Mouse (Mus musculus) MEL (cell line): ENCODE measurements around the gene Rab30. TPM values are rescaled to one million over a fixed set of nuclear protein-coding genes. Genes with fewer than 3 reads are reported as not detected.

Experiments
- DNase-seq: peaks from one replicate; pipeline ENCODE4 v3.0.0; 2011; ENCODE audit warnings: low read depth, low spot score
- H3K27ac ChIP-seq: 2 replicates; pipeline ENCODE4 v1.5.1; 2012; ENCODE audit warnings: low read depth, mild to moderate bottlenecking, control low read depth, low read length, moderate library complexity; ENCODE audit not compliant: control insufficient read depth
- H3K27me3 ChIP-seq, 2 experiments: fragments of 150-350 bp in 1 of 2; sonication (generic) in 1 of 2; 2 replicates each; pipeline ENCODE4 v1.6.1; 2012; ENCODE audit warnings: low read length in 2 of 2, mild to moderate bottlenecking in 2 of 2, improper control_type of control experiment in 1 of 2, moderate library complexity in 1 of 2; ENCODE audit not compliant: insufficient read depth in 2 of 2, control insufficient read depth in 1 of 2
- H3K36me3 ChIP-seq, 2 experiments: 2 replicates each; pipeline ENCODE4 v1.6.1; 2012 to 2014; ENCODE audit warnings: low read length in 2 of 2, improper control_type of control experiment in 1 of 2, inconsistent platforms in 1 of 2, mild to moderate bottlenecking in 1 of 2; ENCODE audit not compliant: insufficient read depth in 2 of 2, control insufficient read depth in 1 of 2
- H3K4me1 ChIP-seq, 2 experiments: fragments of 150-350 bp in 1 of 2; sonication (generic) in 1 of 2; 2 replicates each; pipeline ENCODE4 v1.6.1; 2012; ENCODE audit warnings: low read length in 2 of 2, improper control_type of control experiment in 1 of 2, mild to moderate bottlenecking in 1 of 2; ENCODE audit not compliant: insufficient read depth in 2 of 2, control insufficient read depth in 1 of 2
- H3K4me3 ChIP-seq, 2 experiments: fragments of 150-350 bp in 1 of 2; sonication (generic) in 1 of 2; 2 replicates each; pipeline ENCODE4 v1.5.1; 2012; ENCODE audit warnings: low read depth in 2 of 2, low read length in 2 of 2, mild to moderate bottlenecking in 2 of 2, moderate library complexity in 2 of 2, control low read depth in 1 of 2, improper control_type of control experiment in 1 of 2; ENCODE audit not compliant: control insufficient read depth in 1 of 2, insufficient read depth in 1 of 2
- H3K79me2 ChIP-seq: 2 replicates; pipeline ENCODE4 v1.6.1; 2012; ENCODE audit warnings: mild to moderate bottlenecking, low read length, moderate library complexity; ENCODE audit not compliant: control insufficient read depth, poor library complexity, insufficient read depth
- H3K9ac ChIP-seq: 2 replicates; pipeline ENCODE4 v1.6.1; 2012; ENCODE audit warnings: low read depth, mild to moderate bottlenecking, control low read depth, low read length, moderate library complexity; ENCODE audit not compliant: control insufficient read depth, poor library complexity, severe bottlenecking
- H3K9me3 ChIP-seq: fragments of 150-350 bp; sonication (generic); replicated peaks from 2 replicates; pipeline ENCODE4 v1.6.1; 2012; ENCODE audit warnings: mild to moderate bottlenecking, low read length, improper control_type of control experiment, moderate library complexity; ENCODE audit not compliant: insufficient read depth
- BHLHE40 ChIP-seq: IDR thresholded peaks from 2 replicates; pipeline ENCODE4 v1.6.1; 2012; ENCODE audit warnings: low read depth, mild to moderate bottlenecking, inconsistent platforms, low read length, improper control_type of control experiment, borderline replicate concordance
- CHD1 ChIP-seq: IDR thresholded peaks from 2 replicates; pipeline ENCODE4 v1.6.1; 2012; ENCODE audit warnings: low read depth, mild to moderate bottlenecking, inconsistent platforms, low read length, improper control_type of control experiment
- CTCF ChIP-seq, 3 experiments: IDR thresholded peaks in 2 of 3; conservative IDR thresholded peaks in 1 of 3; 2 replicates each; pipeline ENCODE4 v1.5.1; 2011 to 2012; ENCODE audit warnings: low read length in 3 of 3, low read depth in 2 of 3, mild to moderate bottlenecking in 2 of 3, improper control_type of control experiment in 1 of 3, inconsistent platforms in 1 of 3, mixed read lengths in 1 of 3, moderate library complexity in 1 of 3; ENCODE audit not compliant: control insufficient read depth in 1 of 3, insufficient read depth in 1 of 3, poor library complexity in 1 of 3, severe bottlenecking in 1 of 3
- E2F4 ChIP-seq: IDR thresholded peaks from 2 replicates; pipeline ENCODE4 v1.6.1; 2011; ENCODE audit warnings: low read depth, low read length, improper control_type of control experiment, borderline replicate concordance
- ELF1 ChIP-seq: IDR thresholded peaks from 2 replicates; pipeline ENCODE4 v1.6.1; 2014; ENCODE audit warnings: low read depth, mild to moderate bottlenecking, inconsistent platforms, low read length, improper control_type of control experiment, moderate library complexity
- EP300 ChIP-seq, 2 experiments: IDR thresholded peaks; 2 replicates each; pipeline ENCODE4 v1.6.1; 2011; ENCODE audit warnings: improper control_type of control experiment in 2 of 2, low read length in 2 of 2, low read depth in 1 of 2, mild to moderate bottlenecking in 1 of 2
- ETS1 ChIP-seq: IDR thresholded peaks from 2 replicates; pipeline ENCODE4 v1.6.1; 2012; ENCODE audit warnings: low read depth, mild to moderate bottlenecking, inconsistent platforms, low read length, improper control_type of control experiment, moderate library complexity
- GABPA ChIP-seq: IDR thresholded peaks from 2 replicates; pipeline ENCODE4 v1.6.1; 2012; ENCODE audit warnings: low read depth, mild to moderate bottlenecking, inconsistent platforms, low read length, improper control_type of control experiment, moderate library complexity
- GATA1 ChIP-seq: IDR thresholded peaks from 2 replicates; pipeline ENCODE4 v1.6.1; 2011; ENCODE audit warnings: low read depth, low read length, improper control_type of control experiment
- HCFC1 ChIP-seq: IDR thresholded peaks from 2 replicates; pipeline ENCODE4 v1.6.1; 2012; ENCODE audit warnings: low read depth, mild to moderate bottlenecking, inconsistent platforms, low read length, improper control_type of control experiment, moderate library complexity
- JUND ChIP-seq: IDR thresholded peaks from 2 replicates; pipeline ENCODE4 v1.6.1; 2011; ENCODE audit warnings: low read depth, mild to moderate bottlenecking, improper control_type of control experiment, low read length
- KAT2A ChIP-seq: conservative IDR thresholded peaks from 2 replicates; pipeline ENCODE4 v1.6.1; 2012; ENCODE audit warnings: low read depth, low read length, improper control_type of control experiment, inconsistent platforms
- MAFK ChIP-seq: IDR thresholded peaks from 2 replicates; pipeline ENCODE4 v1.6.1; 2011; ENCODE audit warnings: low read depth, mild to moderate bottlenecking, low read length, improper control_type of control experiment, borderline replicate concordance
- MAX ChIP-seq: IDR thresholded peaks from 2 replicates; pipeline ENCODE4 v1.6.1; 2011; ENCODE audit warnings: low read length, improper control_type of control experiment
- MAZ ChIP-seq: IDR thresholded peaks from 2 replicates; pipeline ENCODE4 v1.6.1; 2012; ENCODE audit warnings: low read depth, mild to moderate bottlenecking, inconsistent platforms, low read length, improper control_type of control experiment
- MEF2A ChIP-seq: IDR thresholded peaks from 2 replicates; pipeline ENCODE4 v1.6.1; 2014; ENCODE audit warnings: low read depth, mild to moderate bottlenecking, inconsistent platforms, low read length, improper control_type of control experiment; ENCODE audit not compliant: poor library complexity, insufficient replicate concordance, severe bottlenecking; ENCODE audit errors: extremely low read depth
- MXI1 ChIP-seq: IDR thresholded peaks from 2 replicates; pipeline ENCODE4 v1.6.1; 2011; ENCODE audit warnings: mild to moderate bottlenecking, low read depth, low read length, improper control_type of control experiment
- MYB ChIP-seq: IDR thresholded peaks from 2 replicates; pipeline ENCODE4 v1.6.1; 2011; ENCODE audit warnings: mild to moderate bottlenecking, low read depth, low read length, improper control_type of control experiment
- MYC ChIP-seq: IDR thresholded peaks from 2 replicates; pipeline ENCODE4 v1.6.1; 2011; ENCODE audit warnings: low read depth, mild to moderate bottlenecking, low read length, improper control_type of control experiment, moderate library complexity
- NELFE ChIP-seq: IDR thresholded peaks from 2 replicates; pipeline ENCODE4 v1.6.1; 2011; ENCODE audit warnings: low read depth, low read length, improper control_type of control experiment
- NRF1 ChIP-seq: IDR thresholded peaks from 2 replicates; pipeline ENCODE4 v1.6.1; 2014; ENCODE audit warnings: low read depth, mild to moderate bottlenecking, inconsistent platforms, low read length, improper control_type of control experiment, moderate library complexity; ENCODE audit not compliant: poor library complexity, insufficient read depth, severe bottlenecking
- POLR2AphosphoS2 ChIP-seq: IDR thresholded peaks from 2 replicates; pipeline ENCODE4 v1.6.1; 2011; ENCODE audit warnings: low read length, improper control_type of control experiment
- POLR2AphosphoS5 ChIP-seq: IDR thresholded peaks from 2 replicates; pipeline ENCODE4 v1.6.1; 2012; ENCODE audit warnings: low read depth, borderline replicate concordance, mild to moderate bottlenecking, inconsistent platforms, low read length, moderate library complexity, mixed read lengths
- RAD21 ChIP-seq: IDR thresholded peaks from 2 replicates; pipeline ENCODE4 v1.6.1; 2011; ENCODE audit warnings: mild to moderate bottlenecking, low read depth, low read length, improper control_type of control experiment
- RCOR1 ChIP-seq: IDR thresholded peaks from 2 replicates; pipeline ENCODE4 v1.6.1; 2012; ENCODE audit warnings: low read depth, mild to moderate bottlenecking, inconsistent platforms, low read length, improper control_type of control experiment
- SIN3A ChIP-seq: IDR thresholded peaks from 2 replicates; pipeline ENCODE4 v1.6.1; 2012; ENCODE audit warnings: low read length, improper control_type of control experiment, inconsistent platforms
- SMC3 ChIP-seq: IDR thresholded peaks from 2 replicates; pipeline ENCODE4 v1.6.1; 2011; ENCODE audit warnings: low read depth, low read length, improper control_type of control experiment
- TAL1 ChIP-seq: IDR thresholded peaks from 2 replicates; pipeline ENCODE4 v1.6.1; 2012; ENCODE audit warnings: mild to moderate bottlenecking, inconsistent platforms, low read length, moderate library complexity, mixed read lengths
- TBP ChIP-seq: IDR thresholded peaks from 2 replicates; pipeline ENCODE4 v1.8.0; 2011; ENCODE audit warnings: low read depth, low read length, improper control_type of control experiment
- TCF12 ChIP-seq: IDR thresholded peaks from 2 replicates; pipeline ENCODE4 v1.6.1; 2014; ENCODE audit warnings: low read depth, mild to moderate bottlenecking, inconsistent platforms, low read length, improper control_type of control experiment, moderate library complexity
- USF2 ChIP-seq, 2 experiments: IDR thresholded peaks; 2 replicates each; pipeline ENCODE4 v1.6.1; 2011 to 2012; ENCODE audit warnings: improper control_type of control experiment in 2 of 2, low read length in 2 of 2, borderline replicate concordance in 1 of 2, inconsistent platforms in 1 of 2, low read depth in 1 of 2, mild to moderate bottlenecking in 1 of 2; ENCODE audit not compliant: insufficient read depth in 1 of 2
- ZC3H11A ChIP-seq: IDR thresholded peaks from 2 replicates; pipeline ENCODE4 v1.6.1; 2012; ENCODE audit warnings: low read depth, mild to moderate bottlenecking, inconsistent platforms, low read length, improper control_type of control experiment
- ZKSCAN1 ChIP-seq: IDR thresholded peaks from 2 replicates; pipeline ENCODE4 v1.6.1; 2012; ENCODE audit warnings: low read depth, mild to moderate bottlenecking, inconsistent platforms, low read length, improper control_type of control experiment, moderate library complexity
- ZMIZ1 ChIP-seq: IDR thresholded peaks from 2 replicates; pipeline ENCODE4 v1.6.1; 2012; ENCODE audit warnings: low read depth, mild to moderate bottlenecking, inconsistent platforms, low read length, improper control_type of control experiment, moderate library complexity
- ZNF384 ChIP-seq: IDR thresholded peaks from 2 replicates; pipeline ENCODE4 v1.6.1; 2012; ENCODE audit warnings: low read depth, mild to moderate bottlenecking, inconsistent platforms, low read length, improper control_type of control experiment
- polyA plus RNA-seq, 2 experiments: library from polyadenylated mRNA; stranded (reverse) in 1 of 2; unstranded in 1 of 2; fragments of >175 nt in 1 of 2; fragments of >200 nt in 1 of 2; gene quantifications; 2 replicates each; pipeline versions ENCODE4 v1.2.1 to v1.2.4; 2012; ENCODE audit warnings: low replicate concordance in 2 of 2, low read depth in 1 of 2; ENCODE audit not compliant: insufficient read length in 2 of 2, insufficient read depth in 1 of 2, missing spikeins in 1 of 2
- total RNA-seq: library from RNA; depleted of rRNA; stranded (reverse); fragments of 300-350 nt; gene quantifications from 2 replicates; pipeline ENCODE4 v1.2.3, GENCODE M21; 2012; rRNA removed

Rab30 gene
- total RNA-seq: 0.62 and 1.3 TPM in 2 replicates
- polyA plus RNA-seq: 1 to 10 TPM in 1 of 2 experiments, not detected in 1; 1.3 TPM

- DNase-seq: peak; percentile 98
- Histone ChIP-seq H3K79me2 (peaks cover 16% of the 10 kb centered on the region), H3K27ac (peak within 1 kb of the TSS; percentile 74), H3K4me1 (peaks cover 2 to 14% of the 10 kb centered on the region in 2 experiments; a peak in 3 of 4 replicates), H3K9ac (peak within 1 kb of the TSS; percentile 97), H3K9me3 (no peaks in the 10 kb centered on the region), H3K27me3 (no peaks in the 10 kb centered on the region), H3K36me3 (peaks cover 4 to 27% of the 10 kb centered on the region in 2 experiments), H3K4me3 (peak within 1 kb of the TSS; percentile 72 to 99)
- TF ChIP-seq TCF12: peak; percentile 30; the same call in 1 of the 2 replicates
- no peak for TF ChIP-seq MAFK
- TF ChIP-seq HCFC1: peak; percentile 97
- TF ChIP-seq MEF2A: no peak
- no peak for TF ChIP-seq E2F4
- TF ChIP-seq RAD21: no peak
- no peak for TF ChIP-seq GATA1
- no peak for TF ChIP-seq TAL1
- peak; percentile 51; the same call in 1 of the 2 replicates for TF ChIP-seq MXI1
- peak; percentile 77 for TF ChIP-seq SIN3A
- no peak for TF ChIP-seq SMC3
- no peak for TF ChIP-seq POLR2AphosphoS5
- no peak for TF ChIP-seq ZC3H11A
- TF ChIP-seq NELFE: peak; percentile 71
- no peak for TF ChIP-seq MYB
- TF ChIP-seq RCOR1: no peak
- TF ChIP-seq BHLHE40: no peak
- TF ChIP-seq MAZ: no peak
- TF ChIP-seq KAT2A: peak; percentile 91
- TF ChIP-seq EP300 (IDR thresholded peaks at IDR 0.05; ENCODE audit: low read depth in 1 of 2, low read length in 2 of 2): no peak
- no peak for TF ChIP-seq ZNF384
- TF ChIP-seq CHD1: 0 out of 2 replicates have a peak, but pooled peaks have one; percentile 21
- peak; percentile 76 for TF ChIP-seq MYC
- peak; percentile 66; the same call in 1 of the 2 replicates for TF ChIP-seq POLR2AphosphoS2
- no peak for TF ChIP-seq USF2 (IDR thresholded peaks at IDR 0.05; ENCODE audit: borderline replicate concordance in 1 of 2, insufficient read depth in 1 of 2, low read depth in 1 of 2, low read length in 2 of 2)
- no peak for TF ChIP-seq GABPA
- no peak for TF ChIP-seq JUND
- no peak for TF ChIP-seq MAX
- no peak for TF ChIP-seq ZKSCAN1
- no peak for TF ChIP-seq CTCF (IDR thresholded peaks at IDR 0.05 in 2 of 3, conservative IDR thresholded peaks at IDR 0.05 in 1 of 3; ENCODE audit: control insufficient read depth in 1 of 3, insufficient read depth in 1 of 3, low read depth in 2 of 3, low read length in 3 of 3, poor library complexity in 1 of 3, severe bottlenecking in 1 of 3)
- TF ChIP-seq TBP: peak; percentile 67; the same call in 1 of the 2 replicates
- TF ChIP-seq ELF1: no peak
- TF ChIP-seq ETS1: peak; percentile 82
- TF ChIP-seq NRF1: peak; percentile 75
- no peak for TF ChIP-seq ZMIZ1
Observed at GRCm38 (mm10) chr7:92741152-92741860, at the start of gene Rab30. Gene Rab30, plus strand, starts transcription at chr7:92741603.
